Mouse (Mus musculus) stomach, postnatal 0 days (tissue): ENCODE measurements around the gene Defb29.

Experiments
- CTCF ChIP-seq: IDR thresholded peaks from 2 replicates; pipeline ENCODE4 v1.5.1; 2016; ENCODE audit warnings: antibody characterized with exemption, low read depth, mild to moderate bottlenecking, moderate library complexity
- EP300 ChIP-seq: optimal IDR thresholded peaks from 2 replicates; pipeline ENCODE3; 2016; ENCODE audit warnings: antibody characterized with exemption

- TF ChIP-seq CTCF: no peak
- TF ChIP-seq EP300: no peak
Measured at GRCm38 (mm10) chr2:152573484-152573883, 33.6 kb upstream of the Defb29 start.
